Mouse (Mus musculus) E14TG2a.4 (cell line): Measurements from ENCODE around the gene Tcf7l1.

Source experiments
- CTCF ChIP-seq: conservative IDR thresholded peaks from 2 replicates; pipeline ENCODE4 v1.5.1; 2014; ENCODE audit warnings: low read length
- POU5F1 ChIP-seq: IDR thresholded peaks from 2 replicates; pipeline ENCODE4 v1.6.1; 2014; ENCODE audit warnings: low read length, borderline replicate concordance

DNA sequence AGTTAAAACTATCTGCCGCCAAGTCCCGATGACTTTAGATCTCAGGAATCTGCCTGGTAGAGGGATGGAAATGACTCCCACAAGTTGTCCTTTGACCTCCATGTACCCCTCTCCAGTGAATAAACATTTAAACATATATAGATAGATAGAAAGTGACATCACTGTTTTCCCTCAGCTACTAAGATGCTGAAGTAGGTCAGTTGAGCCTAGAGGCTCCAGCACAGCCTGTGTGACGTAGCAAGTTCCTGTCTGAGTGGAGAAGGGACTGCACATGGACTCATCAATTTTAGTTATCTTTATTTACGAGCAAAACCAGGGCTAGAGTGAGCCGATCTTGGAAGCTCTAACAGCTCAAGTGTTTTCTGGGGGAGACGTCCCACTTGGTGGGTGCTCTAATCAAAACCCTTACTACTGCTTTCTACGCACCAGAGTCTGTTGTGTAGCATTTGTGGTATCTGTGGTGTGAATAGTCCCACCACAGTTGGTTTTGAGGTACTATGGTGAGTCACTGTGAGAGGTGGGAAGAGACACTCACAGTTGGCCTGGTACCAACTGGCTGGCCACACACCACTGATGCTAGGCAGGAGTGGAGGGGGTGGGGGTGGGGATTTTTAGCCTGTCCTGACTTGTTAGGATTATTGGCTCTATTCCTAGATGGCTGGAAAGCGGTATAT is 129.2 kb downstream of the Tcf7l1 start:
- TF ChIP-seq CTCF, result no peak
- TF ChIP-seq POU5F1, result no peak
